Mouse (Mus musculus) T-helper 1 cell (primary cell): ENCODE data around the gene Knop1.

Experiments
- in situ Hi-C: fragments of 300-600 bp; cut with MboI, MseI; formaldehyde crosslinking; loops from one replicate; pipeline ENCODE4 v1.15.1; 2025; ENCODE audit warnings: high pct_unique_total_duplicates

The Knop1 gene

DNA sequence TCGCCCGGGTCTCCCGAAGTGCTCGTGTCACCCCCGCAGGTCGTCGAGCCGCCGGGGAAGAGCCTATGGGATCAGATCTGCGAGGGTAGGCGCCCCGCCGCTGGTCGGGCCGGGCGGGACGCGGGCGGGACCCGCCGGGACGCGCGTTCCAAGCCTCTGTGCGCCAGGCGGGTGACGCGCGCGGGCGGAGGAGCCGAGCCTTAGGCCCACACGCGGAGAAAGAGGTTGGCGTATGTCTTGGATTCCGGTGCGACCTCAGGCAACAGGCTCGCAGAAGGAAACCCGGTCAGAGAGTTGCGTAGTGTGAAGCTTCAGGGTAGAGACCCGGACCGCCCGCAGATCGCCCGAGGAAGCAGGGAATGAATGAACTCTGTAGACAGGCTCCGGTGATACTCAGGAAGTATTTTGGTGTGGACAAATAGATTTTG, at the start of gene Knop1:
TSS of gene Knop1 (minus strand) at position 378 of the 428 bp plus-strand sequence.
- in situ Hi-C loops = loop anchor here (5.0 to 10.0 kb wide), 2 partner anchors 136 to 869 kb away; partner anchors contain the start of gene Thumpd1

DNA sequence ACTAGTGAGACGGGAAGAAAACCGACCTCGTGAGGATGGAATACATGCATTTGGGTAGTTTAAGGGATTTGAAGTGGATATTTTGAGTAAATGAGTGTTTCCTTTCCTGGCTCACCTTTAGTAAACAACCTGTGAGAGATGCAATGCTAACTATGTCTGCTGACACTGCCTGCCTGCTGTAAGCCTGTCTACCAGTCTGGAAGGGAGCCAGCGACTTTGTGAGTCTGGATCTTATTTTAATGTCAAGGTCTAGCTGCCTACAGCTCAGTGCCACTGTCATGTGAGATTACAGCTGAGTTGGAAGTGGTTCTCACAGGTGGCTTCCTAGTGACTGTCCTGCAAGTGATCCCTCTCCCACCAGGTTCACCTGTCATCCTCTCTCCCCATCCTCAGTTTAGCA, 48.5 kb upstream of the Knop1 start:
- in situ Hi-C loops = no loop called here

DNA sequence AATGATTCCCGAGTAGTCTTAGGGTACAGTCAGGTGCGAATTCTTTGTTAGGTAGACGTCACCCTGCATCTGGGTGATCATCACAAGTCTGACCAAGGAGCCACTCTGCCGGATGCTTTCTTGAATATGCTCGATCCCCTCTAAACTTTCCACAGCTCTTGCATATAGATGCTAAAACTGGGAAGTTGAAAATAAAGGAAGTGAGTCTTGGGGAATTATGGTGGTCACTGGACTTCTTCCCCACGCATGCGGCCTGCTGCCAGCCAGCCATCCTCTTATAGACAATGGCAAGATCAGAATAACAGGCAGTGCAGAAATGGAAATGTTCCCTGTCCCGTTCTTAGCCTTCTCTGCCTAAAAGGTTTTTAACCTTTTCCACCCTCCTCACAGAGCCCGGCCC, 47.8 kb upstream of the Knop1 start:
- in situ Hi-C loops = no loop called here

DNA sequence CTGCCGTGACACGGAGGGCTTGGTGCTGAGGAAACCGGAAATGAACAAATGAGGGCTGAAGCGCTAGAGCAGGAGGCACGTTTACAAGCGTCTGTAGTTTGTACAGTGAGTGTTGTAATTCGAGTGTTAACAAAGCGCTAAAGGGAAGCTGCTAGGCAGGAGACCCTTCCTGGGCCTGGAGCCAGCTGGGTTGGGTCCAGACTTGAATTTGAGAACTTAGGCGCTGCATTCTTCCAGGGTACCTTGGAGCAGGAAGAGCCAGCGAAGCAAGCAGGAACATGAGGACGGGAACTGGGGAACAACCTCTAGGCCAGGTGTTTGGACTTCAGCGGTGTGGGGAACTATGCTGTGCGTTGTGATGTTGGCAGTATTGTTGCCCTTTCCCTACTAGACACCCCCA, 46.9 kb upstream of the Knop1 start:
- in situ Hi-C loops = no loop called here

DNA sequence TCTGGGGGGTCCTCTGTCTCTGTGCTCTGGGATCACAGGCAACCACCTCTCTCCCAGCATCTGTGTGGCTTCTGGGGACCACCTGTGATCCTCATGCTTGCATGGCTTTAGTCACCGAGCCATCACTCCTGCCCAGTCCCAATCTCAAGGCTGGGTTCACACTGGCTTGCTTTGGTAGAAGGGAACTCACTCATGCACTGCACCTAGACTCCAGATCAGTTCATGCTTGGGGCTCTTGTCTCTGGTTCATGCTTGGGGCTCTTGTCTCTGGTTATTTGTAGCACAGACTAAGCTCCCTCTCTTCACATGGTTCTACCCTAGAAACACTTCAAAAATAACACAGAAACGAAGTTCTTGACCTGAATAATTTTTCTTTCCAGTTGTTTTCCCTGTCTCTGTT, 44.0 kb upstream of the Knop1 start:
- in situ Hi-C loops = no loop called here

DNA sequence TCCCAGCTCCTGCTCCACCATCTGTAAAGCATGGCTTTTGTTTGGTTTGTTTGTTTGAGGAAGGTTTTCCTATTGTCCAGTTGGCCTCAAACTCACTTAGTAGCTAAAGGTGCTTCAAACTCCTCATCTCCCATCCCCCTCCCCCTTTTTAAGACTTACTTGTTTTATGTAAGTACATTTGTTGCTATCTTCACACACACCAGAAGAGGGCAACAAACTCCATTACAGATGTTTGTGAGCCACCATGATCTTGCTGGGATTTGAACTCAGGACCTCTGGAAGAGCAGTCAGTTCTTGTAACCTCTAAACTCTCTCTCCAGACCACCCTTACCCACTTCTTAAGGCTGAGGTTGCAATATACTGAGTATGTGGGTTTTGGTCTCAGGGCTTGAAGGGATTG, 42.0 kb upstream of the Knop1 start:
- in situ Hi-C loops = no loop called here

DNA sequence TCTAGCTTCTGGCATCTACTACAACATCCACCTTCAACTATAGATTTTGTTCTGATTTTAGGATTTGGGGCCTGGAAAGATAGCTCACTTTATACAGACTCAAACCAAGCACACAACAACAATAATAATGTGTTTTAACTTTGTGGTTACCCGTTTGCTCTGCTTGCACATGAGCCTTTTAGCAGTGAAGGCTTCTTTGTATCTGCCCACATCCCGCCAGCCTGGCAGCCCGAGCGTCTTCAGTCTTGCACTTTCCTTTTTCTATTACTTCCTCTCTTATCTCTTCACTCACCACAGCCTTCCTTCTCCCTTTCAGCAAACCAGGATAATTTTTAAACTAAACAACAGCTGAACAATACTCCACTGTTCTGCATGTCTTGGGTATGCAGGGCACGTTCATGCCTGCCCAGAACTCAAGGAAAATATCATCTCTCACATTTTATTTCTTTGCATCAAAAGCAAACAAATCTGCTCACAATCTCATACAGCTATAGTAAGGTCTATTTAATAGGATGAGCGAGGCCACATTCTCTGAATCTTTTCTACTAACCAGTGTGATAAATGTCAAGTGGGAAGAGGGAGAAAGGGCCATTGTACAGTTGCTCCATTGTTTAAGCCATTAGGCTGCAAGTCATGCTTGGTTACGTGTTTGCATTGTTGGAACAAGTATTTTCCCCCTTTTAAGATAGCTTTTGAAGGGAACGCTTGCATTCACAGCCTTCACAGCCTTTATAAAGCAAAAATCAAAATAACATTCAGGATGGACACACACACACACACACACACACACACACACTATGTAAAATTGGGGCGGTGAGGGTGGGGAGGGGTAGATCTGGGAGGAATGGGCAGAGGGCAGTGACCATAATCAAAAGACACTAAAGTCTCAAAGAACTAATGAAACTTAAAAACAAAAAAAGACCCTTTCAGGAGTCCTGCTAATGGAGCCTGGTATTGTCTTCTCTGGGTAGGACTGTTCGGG, 39.7 kb upstream of the Knop1 start:
- in situ Hi-C loops = no loop called here

DNA sequence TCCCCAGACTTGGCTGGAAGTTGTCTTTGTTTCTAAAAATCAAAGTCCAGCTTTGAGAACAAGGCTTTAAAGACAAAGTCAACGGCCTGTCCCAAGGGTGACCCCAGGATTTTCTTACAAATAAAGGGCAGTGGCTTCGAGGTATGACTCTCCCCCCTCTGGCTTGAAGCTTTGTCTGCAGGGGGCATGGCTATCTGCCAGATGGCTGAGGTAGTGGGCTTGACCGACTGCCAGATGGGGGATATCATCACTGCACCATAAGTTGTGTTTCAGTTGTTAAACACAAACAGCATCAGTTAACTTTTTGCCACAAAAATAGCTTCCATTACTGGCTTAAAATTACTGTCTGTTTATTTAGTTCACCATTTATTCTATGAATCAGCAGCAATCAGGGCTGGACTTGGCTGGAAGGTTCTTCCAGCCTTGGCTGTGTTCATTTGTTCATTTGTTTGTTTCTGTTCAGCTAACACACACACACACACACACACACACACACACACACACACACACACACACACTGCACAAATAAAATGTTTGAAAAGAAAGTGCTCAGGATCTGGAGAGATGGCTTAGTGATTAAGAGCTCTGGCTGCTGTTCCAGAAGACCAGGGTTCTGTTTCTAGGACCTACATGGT, 33.1 kb upstream of the Knop1 start:
- in situ Hi-C loops = no loop called here

DNA sequence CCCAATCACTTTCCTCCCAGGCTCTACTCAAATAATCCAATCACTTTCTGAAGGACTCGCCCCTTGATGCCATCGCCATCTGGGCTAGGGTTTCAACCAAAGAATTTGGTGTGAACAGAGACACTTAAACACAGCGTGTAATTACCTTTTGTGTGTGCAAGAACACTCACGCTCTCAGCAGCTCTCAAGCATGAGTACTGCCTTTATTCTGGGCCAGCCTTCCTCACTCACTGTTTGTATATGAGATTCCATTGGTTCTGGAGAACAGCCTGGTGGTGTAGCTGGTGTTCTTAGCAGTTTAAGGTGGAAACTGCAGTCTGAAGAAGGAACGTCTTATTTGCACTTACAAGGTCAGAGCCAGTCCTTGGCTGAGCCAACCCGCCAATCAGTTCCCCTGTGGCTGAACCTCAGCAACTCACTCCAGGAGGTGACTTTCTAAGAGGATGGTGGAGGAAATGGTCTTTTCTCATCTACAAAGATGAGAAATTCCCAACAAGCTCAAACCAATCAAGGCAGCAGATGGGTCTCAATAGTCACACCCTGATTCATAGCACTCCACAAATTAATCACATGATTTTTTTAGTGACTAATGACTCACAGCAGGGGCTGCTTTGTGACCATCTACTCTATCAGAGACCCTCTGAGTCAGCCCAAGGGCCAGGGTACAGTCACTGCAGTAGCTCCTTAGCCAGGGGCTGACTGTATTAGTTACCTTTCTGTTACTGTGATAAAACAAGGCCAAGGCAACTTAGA, 31.4 kb upstream of the Knop1 start:
- in situ Hi-C loops = no loop called here

DNA sequence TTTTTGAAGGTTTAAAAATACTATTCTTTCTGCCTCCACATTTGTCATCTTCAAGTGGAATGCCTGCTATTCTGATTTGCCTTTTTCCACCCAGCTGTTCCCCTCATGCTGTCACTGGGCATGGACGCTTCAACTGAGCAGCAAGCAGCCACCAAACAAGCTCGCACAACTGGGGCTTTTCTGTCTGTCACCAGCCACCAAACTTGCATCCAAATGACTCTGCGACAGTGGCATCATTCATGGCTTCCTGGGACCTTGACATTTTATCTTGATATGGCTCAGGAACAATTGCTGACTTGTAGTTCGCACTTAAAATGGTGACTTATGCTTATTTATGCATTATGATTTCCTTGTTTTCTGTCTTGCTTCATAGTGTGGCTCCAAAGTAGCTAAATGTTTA, 28.9 kb upstream of the Knop1 start:
- in situ Hi-C loops = no loop called here

DNA sequence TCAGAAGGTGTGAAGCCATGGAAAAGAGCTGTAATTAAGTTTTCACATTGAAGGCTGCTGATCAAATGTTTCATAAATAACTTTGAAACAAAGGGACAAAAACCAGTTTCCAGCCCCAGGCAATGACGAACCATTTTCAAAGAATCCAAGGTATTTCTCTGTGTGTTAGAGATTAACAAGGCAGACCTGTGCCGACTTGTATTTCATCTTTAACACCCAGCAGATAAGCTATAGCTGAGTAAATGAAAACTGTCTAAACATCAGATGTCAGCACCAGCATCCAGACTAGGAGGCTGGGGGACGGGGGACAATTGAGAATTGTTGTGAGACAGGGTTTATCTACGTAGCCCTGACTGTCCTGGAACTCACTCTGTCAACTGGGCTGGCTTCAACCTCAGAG, 27.9 kb upstream of the Knop1 start:
- in situ Hi-C loops = no loop called here

DNA sequence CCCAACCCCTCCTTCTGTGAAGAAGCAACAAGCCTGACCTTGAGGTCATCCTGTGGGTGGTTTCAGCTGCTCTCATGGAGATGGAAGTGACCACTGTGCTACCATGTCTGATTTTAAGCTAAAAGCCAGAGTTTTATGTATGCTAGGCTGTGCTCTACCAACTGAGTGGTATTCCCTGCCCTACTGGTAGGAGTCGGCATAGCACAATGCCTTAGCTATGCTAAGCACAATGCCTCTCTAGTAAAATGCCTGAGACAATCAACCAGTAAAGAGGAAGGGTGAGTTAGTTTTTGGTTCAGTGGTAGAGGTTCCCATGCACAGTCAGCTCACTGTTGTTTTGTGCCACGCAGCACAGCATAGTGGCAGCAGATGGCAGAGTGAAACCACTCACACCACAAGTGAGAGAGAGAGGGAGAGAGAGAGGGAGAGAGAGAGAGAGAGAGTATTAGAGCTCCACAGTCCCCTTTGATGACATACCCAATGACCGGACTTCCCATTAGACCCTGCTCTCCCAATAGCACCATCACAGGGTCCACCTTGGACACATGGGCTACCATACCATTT, 23.5 kb upstream of the Knop1 start:
- in situ Hi-C loops = no loop called here

DNA sequence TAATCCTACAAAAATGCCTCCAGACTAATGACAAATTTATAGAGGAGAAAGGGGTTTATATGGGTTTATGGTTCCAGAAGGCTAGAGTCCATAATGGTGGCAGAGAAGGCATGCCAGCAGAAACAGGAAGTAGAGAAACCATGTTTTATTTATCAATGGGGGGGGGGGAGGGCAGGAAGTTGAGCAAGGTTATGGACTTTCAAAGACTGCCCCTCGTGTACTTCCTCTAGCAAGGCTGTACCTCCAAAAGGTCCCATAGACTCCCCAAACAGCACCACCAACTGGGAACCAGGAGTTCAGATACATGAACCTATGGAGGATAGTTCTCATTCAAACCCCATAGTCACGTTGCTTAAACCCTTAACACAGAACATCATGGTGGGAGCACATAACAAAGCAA, 9.3 kb upstream of the Knop1 start:
- in situ Hi-C loops = no loop called here

DNA sequence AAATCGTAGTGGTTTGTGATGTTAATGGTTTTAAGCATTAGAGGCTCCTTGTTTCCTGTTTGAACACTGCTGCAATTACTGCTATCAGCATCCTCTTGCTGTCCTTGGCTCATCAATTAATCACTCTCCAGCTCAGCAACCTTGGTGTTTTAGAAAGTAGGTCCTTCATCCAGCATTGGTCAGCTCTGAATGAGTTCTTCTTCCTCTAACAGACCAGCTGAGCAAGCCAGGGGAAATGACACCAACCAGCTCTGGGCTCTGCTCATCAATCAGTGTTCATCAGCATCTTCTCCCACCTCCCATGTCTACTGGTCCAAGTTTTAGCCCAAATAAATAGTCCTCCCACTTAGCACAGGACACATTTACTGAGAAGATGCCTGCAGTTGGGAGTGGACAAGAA, 2.6 kb upstream of the Knop1 start:
- in situ Hi-C loops = loop anchor here (5.0 to 10.0 kb wide), 2 partner anchors 134 to 866 kb away; partner anchors contain the start of gene Thumpd1

DNA sequence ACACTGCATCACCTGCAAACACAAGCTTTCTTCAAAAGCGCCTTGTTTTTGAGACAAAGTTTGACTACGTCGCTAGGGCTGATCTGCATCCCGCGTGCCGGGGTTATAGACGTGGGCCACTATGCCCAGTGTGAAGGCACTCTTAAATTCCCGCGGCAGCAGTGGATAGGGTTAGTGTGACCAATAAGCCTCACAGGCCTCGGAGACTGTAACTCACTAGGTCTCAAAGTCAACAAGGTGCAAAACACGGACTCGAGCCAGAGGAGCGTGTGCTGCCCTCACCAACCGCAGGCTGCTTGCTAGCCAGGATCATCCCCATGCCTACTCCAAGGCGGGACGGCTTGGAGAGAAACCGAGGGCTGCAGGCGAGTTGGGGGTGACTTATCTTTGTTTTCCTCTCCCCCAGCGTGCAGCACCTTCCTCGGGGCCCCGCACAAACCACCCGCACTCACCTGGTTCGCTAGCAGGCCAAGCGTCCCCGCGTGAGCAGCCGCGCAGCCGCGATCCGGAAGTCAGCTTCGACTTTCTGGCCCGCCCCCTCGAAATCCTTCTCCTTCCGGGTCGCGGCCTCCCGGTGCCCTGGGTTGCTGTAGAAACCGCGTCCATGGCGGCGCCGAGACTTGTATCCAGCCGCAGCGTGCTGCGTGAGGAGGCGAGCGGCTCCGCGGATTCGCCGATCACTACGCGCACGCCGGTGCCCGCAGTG, 730 bp downstream of the Knop1 start, which contains the start of gene Iqck:
TSS of gene Iqck (plus strand) at position 582 of the 706 bp plus-strand sequence.
- in situ Hi-C loops = loop anchor here (5.0 to 10.0 kb wide), 2 partner anchors 137 to 869 kb away; partner anchors contain the start of gene Thumpd1

DNA sequence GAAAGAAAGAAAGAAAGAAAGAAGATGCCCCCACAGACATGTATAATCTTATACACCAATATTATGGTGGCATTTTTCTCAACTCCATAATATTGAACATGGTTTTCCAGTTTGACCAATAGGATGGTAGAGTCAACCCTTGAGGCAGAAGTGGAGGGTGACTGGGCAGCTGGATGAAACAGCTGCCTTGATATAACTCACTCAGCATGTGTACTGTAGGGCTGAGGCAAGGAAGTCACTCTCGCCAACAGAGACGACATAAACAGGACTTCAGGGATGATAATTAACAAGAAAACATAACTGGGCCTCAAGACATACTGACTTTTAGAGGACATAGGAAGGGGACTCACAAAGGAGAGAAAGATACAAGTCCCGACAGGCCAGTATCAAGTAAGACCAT, 1.4 kb downstream of the Knop1 start:
- in situ Hi-C loops = loop anchor here (5.0 to 10.0 kb wide), 3 partner anchors 87 to 870 kb away; partner anchors contain the start of gene Thumpd1

DNA sequence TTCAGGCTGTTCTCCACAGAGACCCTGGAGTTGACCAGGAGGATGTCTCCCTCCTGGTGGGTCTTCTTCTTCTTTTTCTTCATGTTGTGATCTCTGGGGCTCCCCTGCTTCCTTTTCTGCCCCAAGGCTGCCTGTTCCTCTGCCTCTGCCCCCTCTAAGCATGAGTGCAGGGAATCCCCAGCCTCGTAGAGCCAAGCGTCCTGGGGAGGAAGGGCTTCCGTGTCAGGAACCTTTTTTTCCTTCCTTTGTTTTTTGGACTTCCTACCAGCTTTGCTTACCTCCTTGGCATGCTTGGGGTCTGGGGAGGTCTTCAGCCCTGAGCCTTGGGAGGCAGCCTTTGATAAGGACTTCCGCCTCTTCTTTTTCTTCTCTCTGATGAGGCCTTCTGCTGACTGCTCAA, 3.4 kb downstream of the Knop1 start:
- in situ Hi-C loops = loop anchor here (5.0 to 10.0 kb wide), 2 partner anchors 85 to 872 kb away; partner anchors contain the start of gene Thumpd1

DNA sequence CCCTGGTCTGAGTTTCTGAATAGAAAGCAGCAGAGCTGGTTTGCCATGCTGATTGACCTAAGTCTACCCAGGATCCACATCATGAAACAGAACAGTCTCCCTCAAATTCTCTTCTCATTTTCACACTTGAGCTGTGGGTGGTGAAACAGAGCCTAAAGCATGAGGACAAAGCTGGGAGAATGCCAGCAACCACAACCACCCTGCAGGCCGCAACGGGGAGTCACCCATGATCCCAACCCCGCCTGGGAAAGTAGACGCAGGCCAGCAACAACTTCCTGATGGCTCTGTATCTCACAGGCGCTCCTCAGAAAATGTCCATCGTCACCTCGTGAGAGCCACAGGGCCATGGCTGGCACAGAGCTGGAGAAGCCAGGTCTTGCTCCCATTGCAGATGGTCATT, 4.5 kb downstream of the Knop1 start:
- in situ Hi-C loops = loop anchor here (5.0 to 10.0 kb wide), 2 partner anchors 84 to 873 kb away; partner anchors contain the start of gene Thumpd1

DNA sequence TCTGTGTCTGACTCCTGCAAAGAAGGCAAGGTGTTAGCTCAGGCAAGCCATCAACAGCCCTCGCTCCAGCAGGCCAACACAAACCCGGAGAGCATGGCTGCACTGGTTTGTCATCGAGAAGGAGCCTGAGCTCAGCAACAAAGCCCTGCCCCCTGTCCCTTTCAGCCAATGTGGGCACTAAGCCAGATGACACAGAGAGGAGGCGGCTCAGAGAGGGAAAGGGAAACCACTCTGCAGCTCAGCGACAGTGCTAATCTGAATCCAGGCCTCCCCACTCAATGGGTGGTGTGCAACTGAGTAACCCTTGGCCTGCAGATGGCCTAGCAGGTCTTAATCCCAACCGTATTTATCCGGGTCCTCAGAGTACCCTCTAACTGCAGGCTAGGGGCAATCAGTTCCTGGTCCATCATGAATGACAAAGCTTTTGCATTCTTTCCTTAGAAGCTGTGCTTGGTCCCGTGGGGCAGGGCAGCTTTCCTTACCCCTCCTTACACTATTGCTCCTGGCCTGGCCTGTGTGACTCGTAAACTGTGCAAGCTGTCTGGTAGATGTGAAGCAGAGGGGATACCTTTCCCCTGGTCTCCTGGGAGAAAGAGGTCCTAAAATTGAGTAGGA, 5.3 kb downstream of the Knop1 start:
- in situ Hi-C loops = loop anchor here (5.0 to 10.0 kb wide), 2 partner anchors 83 to 874 kb away; partner anchors contain the start of gene Thumpd1
